Mouse (Mus musculus): ENCODE measurements around the gene Rbak. TPM values are rescaled to one million over a fixed set of nuclear protein-coding genes. Genes with fewer than 3 reads are reported as not detected.
"Not testable (repeated sequence)": the region's sequence is repeated elsewhere in the genome, so short reads cannot be mapped to it uniquely, and the experiment has no call there.

The Rbak gene
- polyA plus RNA-seq, 1 experiment from 2014 or later: 8.9 TPM

- DNase-seq (ENCODE audit: low spot score): no peak
- no peaks in the 10 kb centered on the region for H3K36me3 ChIP-seq (ENCODE audit: control insufficient read depth, insufficient read depth, low read length)
- no peak overlapping the region for H3K9ac ChIP-seq (ENCODE audit: low read depth, low read length)
- H3K9me3 ChIP-seq (ENCODE audit: control insufficient read depth, low read length): no peaks in the 10 kb centered on the region
- ATAC-seq (replicated peaks; ENCODE audit: low FRiP score): no peak
- 0 out of 2 replicates have a peak, but pooled peaks cover 4% of the 10 kb centered on the region for H3K27me3 ChIP-seq (replicated peaks; ENCODE audit: control insufficient read depth, insufficient read depth, low read length)
- H3K4me3 ChIP-seq (ENCODE audit: low read depth, low read length): no peak overlapping the region
- H3K4me1 ChIP-seq (replicated peaks; ENCODE audit: control insufficient read depth, insufficient read depth, low read length): no peaks in the 10 kb centered on the region
- WGBS: 80% methylated on average over 8 of the region's 8 CpGs
- no peak overlapping the region for H3K4me2 ChIP-seq
- no peak overlapping the region for H3K27ac ChIP-seq (ENCODE audit: low read depth, low read length)
Observed at GRCm38 (mm10) chr5:143192806-143193205, 12.2 kb upstream of the Rbak start.

GRCm38 (mm10) chr5:143188014-143188413 lies 7.4 kb upstream of the Rbak start:
- not testable (repeated sequence) for H3K27me3 ChIP-seq (replicated peaks; ENCODE audit: control insufficient read depth, insufficient read depth, low read length); H3K9me3 ChIP-seq (ENCODE audit: control insufficient read depth, low read length); H3K27ac ChIP-seq (ENCODE audit: low read depth, low read length); H3K4me3 ChIP-seq (ENCODE audit: low read depth, low read length); H3K4me2 ChIP-seq; H3K36me3 ChIP-seq (ENCODE audit: control insufficient read depth, insufficient read depth, low read length); H3K4me1 ChIP-seq (replicated peaks; ENCODE audit: control insufficient read depth, insufficient read depth, low read length); DNase-seq (ENCODE audit: low spot score); ATAC-seq (replicated peaks; ENCODE audit: low FRiP score); H3K9ac ChIP-seq (ENCODE audit: low read depth, low read length)
- no CpG with 5 or more reads among the region's 1 CpGs for WGBS

- DNase-seq (ENCODE audit: low spot score) (no peak), ATAC-seq (replicated peaks; ENCODE audit: low FRiP score) (no peak)
- H3K4me1 ChIP-seq (replicated peaks; ENCODE audit: control insufficient read depth, insufficient read depth, low read length): peaks cover 10% of the 10 kb centered on the region
- H3K4me2 ChIP-seq: peak overlapping the region; percentile 80; the same call in 1 of the 2 replicates
- H3K27ac ChIP-seq (ENCODE audit: low read depth, low read length): no peak overlapping the region
- H3K9ac ChIP-seq (ENCODE audit: low read depth, low read length): no peak overlapping the region
- H3K27me3 ChIP-seq (replicated peaks; ENCODE audit: control insufficient read depth, insufficient read depth, low read length): no peaks in the 10 kb centered on the region
- peak overlapping the region; percentile 71 for H3K4me3 ChIP-seq (ENCODE audit: low read depth, low read length)
- 40% methylated on average over 6 of the region's 6 CpGs for WGBS
- peaks cover 4% of the 10 kb centered on the region for H3K9me3 ChIP-seq (ENCODE audit: control insufficient read depth, low read length)
- peaks cover 35% of the 10 kb centered on the region for H3K36me3 ChIP-seq (ENCODE audit: control insufficient read depth, insufficient read depth, low read length)
Observed at GRCm38 (mm10) chr5:143179179-143179578, 1.4 kb downstream of the Rbak start.

- ATAC-seq (replicated peaks; ENCODE audit: low FRiP score) (no peak), DNase-seq (ENCODE audit: low spot score) (no peak)
- Histone ChIP-seq H3K27me3 (replicated peaks; ENCODE audit: control insufficient read depth, insufficient read depth, low read length) (no peaks in the 10 kb centered on the region), H3K4me2 (no peak overlapping the region), H3K9me3 (ENCODE audit: control insufficient read depth, low read length) (peaks cover 8% of the 10 kb centered on the region), H3K36me3 (ENCODE audit: control insufficient read depth, insufficient read depth, low read length) (peaks cover 50% of the 10 kb centered on the region), H3K27ac (ENCODE audit: low read depth, low read length) (no peak overlapping the region), H3K4me3 (ENCODE audit: low read depth, low read length) (no peak overlapping the region), H3K4me1 (replicated peaks; ENCODE audit: control insufficient read depth, insufficient read depth, low read length) (peaks cover 10% of the 10 kb centered on the region), H3K9ac (ENCODE audit: low read depth, low read length) (no peak overlapping the region)
- WGBS: 90% methylated on average over 3 of the region's 3 CpGs
Observed at GRCm38 (mm10) chr5:143177541-143178200, 2.9 kb downstream of the Rbak start.

- 87% methylated on average over 4 of the region's 4 CpGs for WGBS
- ATAC-seq (replicated peaks; ENCODE audit: low FRiP score) (no peak), DNase-seq (ENCODE audit: low spot score) (no peak)
- peaks cover 10% of the 10 kb centered on the region for H3K9me3 ChIP-seq (ENCODE audit: control insufficient read depth, low read length)
- no peak overlapping the region for H3K27ac ChIP-seq (ENCODE audit: low read depth, low read length)
- no peak overlapping the region for H3K9ac ChIP-seq (ENCODE audit: low read depth, low read length)
- no peaks in the 10 kb centered on the region for H3K27me3 ChIP-seq (replicated peaks; ENCODE audit: control insufficient read depth, insufficient read depth, low read length)
- H3K4me2 ChIP-seq: no peak overlapping the region
- peaks cover 58% of the 10 kb centered on the region for H3K36me3 ChIP-seq (ENCODE audit: control insufficient read depth, insufficient read depth, low read length)
- H3K4me3 ChIP-seq (ENCODE audit: low read depth, low read length): no peak overlapping the region
- peaks cover 10% of the 10 kb centered on the region for H3K4me1 ChIP-seq (replicated peaks; ENCODE audit: control insufficient read depth, insufficient read depth, low read length)
Observed at GRCm38 (mm10) chr5:143175970-143176369, 4.6 kb downstream of the Rbak start.

GRCm38 (mm10) chr5:143165508-143166070 lies 15.0 kb downstream of the Rbak start:
- Histone ChIP-seq H3K27me3 (replicated peaks; ENCODE audit: control insufficient read depth, insufficient read depth, low read length) (0 out of 2 replicates have a peak, but pooled peaks cover 3% of the 10 kb centered on the region), H3K4me3 (ENCODE audit: low read depth, low read length) (no peak overlapping the region), H3K9ac (ENCODE audit: low read depth, low read length) (no peak overlapping the region; the same call in 1 of the 2 replicates), H3K27ac (ENCODE audit: low read depth, low read length) (no peak overlapping the region), H3K9me3 (ENCODE audit: control insufficient read depth, low read length) (no peaks in the 10 kb centered on the region), H3K4me2 (peak overlapping the region; percentile 49), H3K4me1 (replicated peaks; ENCODE audit: control insufficient read depth, insufficient read depth, low read length) (0 out of 2 replicates have a peak, but pooled peaks cover 4% of the 10 kb centered on the region), H3K36me3 (ENCODE audit: control insufficient read depth, insufficient read depth, low read length) (no peaks in the 10 kb centered on the region)
- WGBS: 15% methylated on average over 18 of the region's 18 CpGs
- DNase-seq (ENCODE audit: low spot score) (peak; percentile 41), ATAC-seq (replicated peaks; ENCODE audit: low FRiP score) (no peak; the same call in 1 of the 2 replicates)

GRCm38 (mm10) chr5:143155534-143155933 lies 25.0 kb downstream of the Rbak start:
- no peak for DNase-seq (ENCODE audit: low spot score)
- Histone ChIP-seq H3K4me3 (ENCODE audit: low read depth, low read length) (no peak overlapping the region), H3K9me3 (ENCODE audit: control insufficient read depth, low read length) (no peaks in the 10 kb centered on the region; the same call in none of the 2 replicates), H3K27me3 (replicated peaks; ENCODE audit: control insufficient read depth, insufficient read depth, low read length) (peaks cover 32% of the 10 kb centered on the region), H3K27ac (ENCODE audit: low read depth, low read length) (no peak overlapping the region), H3K4me2 (no peak overlapping the region), H3K4me1 (replicated peaks; ENCODE audit: control insufficient read depth, insufficient read depth, low read length) (no peaks in the 10 kb centered on the region), H3K9ac (ENCODE audit: low read depth, low read length) (no peak overlapping the region), H3K36me3 (ENCODE audit: control insufficient read depth, insufficient read depth, low read length) (no peaks in the 10 kb centered on the region)
- ATAC-seq (replicated peaks; ENCODE audit: low FRiP score): no peak
- WGBS: 75% methylated on average over 3 of the region's 3 CpGs

- Histone ChIP-seq H3K27me3 (replicated peaks; ENCODE audit: control insufficient read depth, insufficient read depth, low read length) (peaks cover 27% of the 10 kb centered on the region), H3K9me3 (ENCODE audit: control insufficient read depth, low read length) (peaks cover 2% of the 10 kb centered on the region), H3K9ac (ENCODE audit: low read depth, low read length) (no peak overlapping the region), H3K4me1 (replicated peaks; ENCODE audit: control insufficient read depth, insufficient read depth, low read length) (no peaks in the 10 kb centered on the region), H3K27ac (ENCODE audit: low read depth, low read length) (no peak overlapping the region), H3K4me3 (ENCODE audit: low read depth, low read length) (no peak overlapping the region), H3K36me3 (ENCODE audit: control insufficient read depth, insufficient read depth, low read length) (no peaks in the 10 kb centered on the region), H3K4me2 (no peak overlapping the region)
- WGBS: 84% methylated on average over 10 of the region's 10 CpGs
- no peak for DNase-seq (ENCODE audit: low spot score)
- no peak for ATAC-seq (replicated peaks; ENCODE audit: low FRiP score)
Observed at GRCm38 (mm10) chr5:143153756-143154155, 26.8 kb downstream of the Rbak start.

GRCm38 (mm10) chr5:143150044-143150443 lies 30.5 kb downstream of the Rbak start:
- Histone ChIP-seq H3K4me2 (no peak overlapping the region), H3K4me1 (replicated peaks; ENCODE audit: control insufficient read depth, insufficient read depth, low read length) (no peaks in the 10 kb centered on the region), H3K4me3 (ENCODE audit: low read depth, low read length) (no peak overlapping the region), H3K27me3 (replicated peaks; ENCODE audit: control insufficient read depth, insufficient read depth, low read length) (no peaks in the 10 kb centered on the region; the same call in 1 of the 2 replicates), H3K27ac (ENCODE audit: low read depth, low read length) (no peak overlapping the region), H3K9me3 (ENCODE audit: control insufficient read depth, low read length) (peaks cover 2% of the 10 kb centered on the region), H3K36me3 (ENCODE audit: control insufficient read depth, insufficient read depth, low read length) (no peaks in the 10 kb centered on the region), H3K9ac (ENCODE audit: low read depth, low read length) (no peak overlapping the region)
- ATAC-seq (replicated peaks; ENCODE audit: low FRiP score): no peak
- DNase-seq (ENCODE audit: low spot score): no peak
- 91% methylated on average over 2 of the region's 2 CpGs for WGBS

Data from liver, embryonic 11.5 days (tissue).